Mouse (Mus musculus) cerebellum, adult 11 months (tissue): ENCODE data around the gene Tnip3.

Experiments used
- DNase-seq: peaks from one replicate; pipeline ENCODE4 v3.0.0; 2022

Tnip3 gene

GRCm38 (mm10) chr6:65651376-65651775, 126.3 kb downstream of the Tnip3 start:
- no peak for DNase-seq

GRCm38 (mm10) chr6:65661272-65661671, 136.2 kb downstream of the Tnip3 start:
- no peak for DNase-seq

DNA sequence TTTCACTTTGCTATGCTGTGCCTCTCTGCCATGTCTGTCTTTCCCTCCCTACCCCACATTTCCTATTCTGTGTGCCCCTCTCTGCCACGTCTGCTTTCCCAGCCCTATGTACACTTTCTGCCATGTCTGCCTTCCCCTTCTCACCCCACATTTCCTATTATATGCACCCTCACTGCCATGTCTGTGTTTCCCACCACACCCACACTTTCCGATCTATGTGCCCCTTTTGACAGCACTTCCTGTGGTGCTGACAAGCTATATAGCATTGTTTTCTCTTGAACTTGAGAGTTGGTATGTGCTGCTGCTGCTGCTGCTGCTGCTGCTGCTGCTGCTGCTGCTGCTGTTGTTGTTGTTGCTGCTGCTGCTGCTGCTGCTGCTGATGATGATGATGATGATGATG, 136.9 kb downstream of the Tnip3 start:
- DNase-seq, result no peak

- DNase-seq, result no peak
Observed at GRCm38 (mm10) chr6:65663990-65664389, 138.9 kb downstream of the Tnip3 start.

GRCm38 (mm10) chr6:65666295-65666694, 141.2 kb downstream of the Tnip3 start:
- DNase-seq, result no peak

GRCm38 (mm10) chr6:65669971-65670370, 144.9 kb downstream of the Tnip3 start:
- DNase-seq, result no peak

DNA sequence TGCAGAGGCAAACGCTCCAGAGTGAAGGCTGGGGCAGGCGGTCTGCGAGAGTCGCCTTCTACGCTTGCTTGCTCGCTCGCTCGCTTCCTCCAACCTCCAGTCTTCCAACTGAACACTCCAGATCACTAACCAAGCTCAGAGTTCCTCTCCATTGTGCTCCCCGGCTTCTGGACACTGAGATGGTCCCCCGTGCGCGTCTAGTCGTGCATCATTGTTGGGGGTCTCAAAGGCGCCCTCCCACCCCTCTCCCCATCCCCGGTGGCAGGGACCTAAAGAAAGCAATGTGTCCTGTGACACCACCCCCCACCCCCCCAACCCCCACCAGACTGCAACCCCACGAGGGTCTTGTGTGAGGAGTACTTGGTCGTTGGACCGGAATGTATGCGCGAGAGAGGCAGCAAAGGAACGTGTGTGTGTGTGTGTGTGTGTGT, 145.9 kb downstream of the Tnip3 start:
- no peak for DNase-seq

- DNase-seq, result peak; percentile 14
Observed at GRCm38 (mm10) chr6:65671451-65671850, 146.3 kb downstream of the Tnip3 start, which contains the start of gene Ndnf. Ndnf (plus strand) TSS chr6:65671590.

DNA sequence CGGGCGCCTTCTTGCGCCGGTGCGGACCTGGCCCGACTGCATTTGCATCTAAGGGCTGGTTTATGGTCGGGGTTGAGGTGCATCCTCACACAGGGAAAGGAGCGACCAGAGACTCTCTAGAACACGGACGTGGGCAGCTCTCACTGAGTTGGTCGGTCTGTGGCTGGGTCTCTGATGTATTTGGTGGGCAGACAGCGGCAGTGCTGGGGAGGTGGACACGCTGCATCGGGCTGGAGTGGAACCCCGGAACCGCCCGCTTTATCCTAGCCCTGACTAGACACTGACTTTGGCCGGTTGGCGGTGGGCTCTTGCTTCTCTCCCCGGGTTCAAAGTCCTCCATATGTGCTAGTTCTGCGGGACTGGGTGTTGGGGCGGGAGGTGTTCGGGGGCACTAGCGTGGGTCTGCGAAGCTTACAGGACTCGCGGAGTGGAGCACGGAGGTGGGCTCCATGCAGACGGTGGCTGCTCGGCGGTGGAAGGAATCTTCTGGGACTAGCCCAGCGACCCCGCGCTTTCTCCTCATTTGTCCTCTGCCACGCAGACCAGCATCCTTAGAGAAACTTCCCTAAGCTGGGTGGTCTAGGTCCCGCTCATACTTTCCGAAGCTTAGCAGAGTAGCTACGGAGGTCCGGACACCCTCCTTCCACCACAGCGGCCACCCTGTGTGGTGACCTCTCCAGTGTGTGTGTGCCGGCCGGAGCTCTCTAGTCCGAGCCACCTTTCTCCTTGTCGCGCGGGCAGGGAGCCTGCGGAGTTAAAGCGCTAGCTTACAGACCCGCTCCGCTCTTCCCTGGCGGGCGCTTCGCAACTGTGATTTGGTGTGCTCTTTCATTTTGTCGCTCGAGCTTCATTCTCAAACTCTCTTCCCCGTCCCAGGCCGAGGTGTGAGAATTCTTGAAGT, 147.3 kb downstream of the Tnip3 start:
- no peak for DNase-seq
